Mouse (Mus musculus) adrenal gland, postnatal 25 days (tissue): ENCODE measurements around the gene Sfxn2. TPM values are rescaled to one million over a fixed set of nuclear protein-coding genes. Genes with fewer than 3 reads are reported as not detected.

Experiments used
- DNase-seq: peaks from one replicate; pipeline ENCODE4 v3.0.0; 2021; ENCODE audit warnings: mixed read lengths
- long read RNA-seq: library from polyadenylated mRNA; stranded (forward); transcript quantifications from one replicate; pipeline ENCODE4 v2.0.0, GENCODE M21; 2021
- total RNA-seq: library from RNA; stranded (reverse); gene quantifications from 2 replicates; pipeline ENCODE4 v1.2.3, GENCODE M21; 2021

Sfxn2 gene
- total RNA-seq = 8.0 and 12.7 TPM in 2 replicates
- long read RNA-seq, transcript Sfxn2-201 (12 exons, 3,205 nt) = major isoform, 21 of 31 reads
- long read RNA-seq, partial matches to known transcripts = 2 of 31 reads
- long read RNA-seq, other reads (novel, unspliced or antisense) = 8 of 31 reads

DNA sequence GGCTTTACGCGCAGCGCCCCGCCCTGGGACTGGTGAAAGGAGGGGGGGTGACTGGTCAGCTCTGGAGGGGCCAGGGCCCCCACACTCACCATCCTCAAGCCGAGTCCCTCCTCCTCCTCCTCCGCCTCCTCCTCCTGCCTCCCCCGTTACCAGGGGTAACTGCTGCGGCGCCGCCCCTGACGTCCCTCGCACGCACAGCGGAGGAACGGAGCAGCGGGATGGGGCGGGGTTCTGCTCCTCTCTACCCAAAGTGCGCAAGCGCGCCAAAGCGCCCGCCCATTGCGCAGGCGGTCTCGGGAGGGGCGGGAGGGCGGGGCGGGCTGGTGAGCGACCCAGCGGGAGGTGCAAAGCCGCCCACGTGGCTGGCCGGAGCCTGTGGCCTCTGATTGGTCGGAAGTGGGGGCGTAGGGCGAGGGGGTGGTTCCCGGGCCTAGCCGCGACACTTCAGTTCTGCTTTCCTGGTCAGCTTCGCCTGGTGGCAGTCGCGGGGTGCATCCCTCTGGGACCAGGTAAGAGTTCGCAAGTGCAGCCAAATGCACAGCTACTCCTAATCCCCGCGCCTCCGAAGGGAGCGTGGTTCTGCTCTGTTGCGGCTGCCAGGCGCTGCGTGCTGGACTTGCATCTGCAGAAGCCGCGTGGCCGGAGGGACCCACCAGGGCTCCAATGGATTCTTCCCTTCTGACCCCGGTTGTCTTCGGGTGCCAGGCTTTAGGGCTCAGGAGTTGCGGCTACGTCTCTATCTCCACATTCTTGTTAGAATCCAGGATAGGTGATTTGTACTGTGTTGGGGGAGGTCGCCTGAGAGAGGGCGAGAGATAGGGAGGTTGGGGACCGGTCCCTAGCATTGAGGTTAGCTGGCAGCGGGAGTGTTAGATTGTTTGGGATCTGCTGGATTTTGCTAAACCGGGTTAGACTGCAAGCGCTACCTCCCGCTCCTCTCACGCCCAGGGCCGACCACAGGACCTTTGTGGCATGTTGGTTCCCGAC is at the start of gene Sfxn2, which contains the start of gene Arl3:
TSS of gene Sfxn2 (plus strand) at position 415 of the 987 bp plus-strand sequence.
TSS of gene Arl3 (minus strand) at position 248 of the 987 bp plus-strand sequence.
- DNase-seq = peak; percentile 96

DNA sequence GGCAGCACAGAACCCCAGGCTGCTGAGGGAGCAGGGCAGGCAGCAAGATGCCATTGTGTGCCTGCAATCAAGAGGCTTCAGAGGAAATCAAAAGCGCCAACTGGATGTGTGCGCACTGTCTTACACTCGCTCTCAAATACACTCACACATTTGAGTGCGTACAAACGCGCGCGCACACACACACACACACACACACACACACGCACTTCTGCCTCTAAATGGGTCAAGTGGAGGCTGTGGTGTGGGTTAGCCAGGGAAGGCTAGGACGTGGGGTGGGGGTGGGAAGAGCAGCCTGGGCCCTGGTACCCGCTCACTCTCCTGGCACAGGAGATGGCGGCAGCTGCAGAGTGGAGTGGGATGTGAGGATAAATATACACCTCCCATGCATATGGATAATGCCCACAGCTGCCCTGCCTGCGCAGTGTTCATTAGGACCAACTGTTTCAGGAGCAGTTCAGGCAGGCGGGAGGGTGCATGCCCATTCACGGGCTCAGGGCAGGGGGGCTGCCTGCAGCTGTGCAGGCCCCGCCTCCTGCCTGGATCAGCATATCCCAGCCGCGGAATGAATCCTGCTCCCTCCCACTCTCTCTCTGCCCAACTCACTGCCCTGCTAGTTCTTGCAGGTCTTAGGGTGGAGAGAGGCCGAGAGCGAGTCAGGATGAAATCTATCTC is 49.5 kb upstream of the Sfxn2 start:
- DNase-seq = peak; percentile 67

DNA sequence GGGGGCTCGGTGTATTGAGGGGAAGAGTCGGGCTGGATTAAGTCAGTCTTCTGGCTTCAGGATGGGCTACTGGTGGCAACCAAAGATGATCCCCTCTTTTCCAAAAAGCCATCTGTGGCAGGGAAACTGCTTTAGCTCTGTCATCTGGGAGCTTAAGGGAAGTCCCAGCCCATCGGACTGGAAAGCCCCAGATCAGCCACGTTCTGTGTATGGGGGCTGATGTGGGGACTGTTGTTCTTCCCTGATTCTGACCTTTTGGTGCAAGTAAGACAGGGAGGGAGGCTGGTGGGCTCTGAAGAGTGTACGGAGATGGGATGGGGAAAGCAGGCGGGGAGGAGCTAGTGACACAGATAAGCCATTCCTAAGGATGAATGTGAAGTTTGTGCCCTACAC is 49.0 kb upstream of the Sfxn2 start:
- no peak for DNase-seq

DNA sequence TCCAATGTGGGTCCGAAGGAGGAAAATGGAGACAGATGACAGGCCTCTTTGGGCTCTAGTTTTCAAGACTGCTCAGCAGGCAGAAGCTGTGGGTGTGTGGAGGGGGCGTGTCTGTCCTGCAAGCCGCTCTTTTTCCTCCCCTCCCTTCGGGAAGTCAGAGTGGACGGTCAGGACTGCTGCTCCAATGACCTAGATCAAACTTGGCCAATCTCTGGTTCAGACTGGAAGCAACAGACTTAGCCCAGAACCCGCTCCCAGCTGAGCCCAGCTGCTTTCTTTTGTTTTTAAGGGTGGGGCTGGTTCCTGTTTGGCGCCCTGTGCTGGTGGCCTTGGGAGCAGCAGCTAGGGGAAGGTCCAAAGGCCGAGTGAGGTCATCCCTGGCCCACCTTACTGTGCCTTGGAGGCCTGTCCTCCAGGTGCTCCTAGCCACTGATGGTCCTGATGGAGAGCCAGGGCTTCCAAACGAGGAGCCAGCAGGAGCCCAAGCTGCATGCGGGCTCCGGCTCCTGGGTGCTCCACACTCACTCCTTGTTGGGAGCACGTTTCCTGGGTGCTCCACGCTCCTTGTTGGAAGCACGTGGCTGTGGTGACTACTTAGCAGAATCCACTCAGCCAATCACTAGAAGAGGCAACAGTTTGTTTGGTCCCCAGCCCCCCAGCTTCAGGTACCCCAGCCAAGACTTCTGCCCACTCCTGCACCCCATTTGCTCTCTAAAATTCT is 48.4 kb upstream of the Sfxn2 start:
- no peak for DNase-seq

DNA sequence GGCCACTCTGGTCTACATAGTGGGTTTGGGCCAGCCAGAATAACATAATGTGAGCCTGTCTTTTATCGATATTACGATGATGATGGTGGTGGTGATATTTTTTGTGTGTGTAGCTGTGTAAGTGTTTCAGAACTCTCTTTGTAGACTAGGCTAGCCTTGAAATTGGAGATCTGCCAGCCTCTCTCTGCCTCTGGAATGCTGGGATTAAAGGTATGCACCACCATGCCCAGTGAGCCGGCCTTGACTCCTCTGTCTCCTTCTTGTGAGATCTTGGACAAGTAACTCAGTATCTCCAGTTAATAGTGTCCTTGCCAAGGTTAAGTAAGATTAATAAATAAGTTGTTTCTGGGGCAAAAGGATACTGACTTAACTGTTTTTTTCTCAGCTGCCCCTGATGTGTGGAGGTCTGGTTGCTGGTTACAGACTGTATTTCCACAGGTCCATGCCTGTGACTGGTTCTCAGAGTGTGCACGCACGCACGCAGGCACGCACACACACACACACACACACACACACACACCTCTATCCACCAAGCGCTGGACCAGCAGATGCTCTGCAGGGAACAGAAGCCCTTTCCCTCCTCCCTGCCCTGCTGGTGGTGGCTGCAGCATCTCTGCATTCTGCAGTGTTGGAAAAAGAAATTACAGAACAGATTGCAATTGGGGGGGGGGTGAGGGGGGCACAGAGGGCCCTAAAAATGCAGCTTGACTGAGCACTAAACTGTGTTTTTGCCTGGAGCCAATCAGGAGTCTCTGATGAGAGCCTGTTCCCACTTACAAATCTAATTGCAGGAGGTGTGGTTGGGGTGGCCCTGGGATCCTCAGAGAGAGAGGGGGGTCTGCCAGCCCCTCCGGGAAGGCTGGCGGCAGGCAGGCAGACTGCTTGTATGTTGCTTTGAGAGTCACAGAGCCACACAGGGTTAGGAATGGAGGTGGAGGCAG is 47.2 kb upstream of the Sfxn2 start:
- no peak for DNase-seq

DNA sequence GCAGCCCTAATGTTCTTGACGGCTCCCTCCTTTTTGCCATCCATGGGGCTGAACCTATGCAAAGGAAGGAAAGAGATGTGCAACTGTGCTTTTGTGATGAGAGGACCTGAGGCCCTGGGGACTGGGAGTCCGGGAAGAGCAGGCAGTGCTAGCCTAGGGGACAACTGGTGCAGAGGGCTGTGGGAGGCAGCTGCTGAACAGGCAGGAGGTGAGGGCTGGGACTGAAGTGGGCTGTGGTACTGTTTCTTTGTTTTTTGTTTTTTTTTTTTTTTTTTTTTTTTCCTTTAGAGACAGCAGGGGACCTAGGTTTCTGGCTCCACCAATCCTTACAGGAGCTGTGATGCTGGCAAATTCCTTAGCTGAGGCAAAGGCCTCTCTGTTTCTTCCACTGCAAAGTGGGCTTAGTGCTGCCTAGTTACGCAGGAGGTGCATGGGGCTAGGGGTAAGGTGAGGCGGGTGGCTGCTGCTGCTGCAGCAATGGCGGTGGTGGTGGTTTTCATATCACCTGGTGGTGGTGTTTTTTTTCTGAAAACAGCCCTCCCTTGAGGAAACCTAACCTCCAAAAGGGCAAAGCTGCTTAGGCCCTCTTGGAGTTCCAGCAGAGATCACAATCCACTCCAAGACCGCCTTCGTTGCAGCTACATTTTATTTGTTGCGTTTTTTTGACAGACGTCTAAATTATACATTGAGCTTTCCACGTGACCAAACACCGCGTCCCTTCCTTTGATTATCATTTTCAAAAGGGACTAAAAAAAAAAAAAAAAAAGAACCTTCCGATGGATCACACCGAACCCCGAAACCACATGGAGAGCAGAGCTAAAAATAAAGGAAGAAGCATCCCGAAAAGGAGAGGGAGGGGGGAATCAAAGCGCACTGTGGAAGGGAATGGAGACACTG is 45.3 kb upstream of the Sfxn2 start:
- no peak for DNase-seq

DNA sequence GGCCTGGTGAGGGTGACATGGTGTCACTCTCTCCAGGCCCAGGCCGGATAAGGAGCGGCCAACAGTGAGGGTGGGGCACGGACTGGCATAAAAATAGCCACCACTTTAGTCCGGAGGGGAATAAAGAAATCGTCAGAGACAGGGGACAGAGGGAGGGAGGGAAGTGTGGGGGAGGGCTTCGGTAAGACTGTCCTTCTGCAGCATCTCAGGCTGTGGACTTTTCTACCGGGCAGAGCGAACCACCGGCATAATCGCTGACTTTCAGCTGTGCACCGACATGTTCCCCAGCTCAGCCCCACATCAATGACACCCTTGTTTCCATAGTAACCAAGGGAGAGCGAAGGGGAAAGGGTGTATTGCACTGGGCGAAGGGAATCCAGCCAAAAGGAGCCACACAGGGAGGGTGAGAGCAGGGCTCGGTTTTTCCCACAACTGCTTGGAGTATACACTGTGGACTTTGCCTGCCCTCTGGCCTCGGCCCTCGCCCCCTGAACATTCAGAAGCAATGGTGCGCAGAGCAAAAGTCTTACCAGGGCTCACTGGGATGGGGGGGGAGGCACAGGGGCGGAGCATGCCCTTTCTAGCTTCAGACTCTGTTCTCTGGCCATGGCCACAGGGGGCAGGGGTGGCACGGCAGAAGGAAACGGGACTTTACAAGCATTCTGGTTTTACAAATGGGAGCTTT is 44.5 kb upstream of the Sfxn2 start:
- peak; percentile 67 for DNase-seq

DNA sequence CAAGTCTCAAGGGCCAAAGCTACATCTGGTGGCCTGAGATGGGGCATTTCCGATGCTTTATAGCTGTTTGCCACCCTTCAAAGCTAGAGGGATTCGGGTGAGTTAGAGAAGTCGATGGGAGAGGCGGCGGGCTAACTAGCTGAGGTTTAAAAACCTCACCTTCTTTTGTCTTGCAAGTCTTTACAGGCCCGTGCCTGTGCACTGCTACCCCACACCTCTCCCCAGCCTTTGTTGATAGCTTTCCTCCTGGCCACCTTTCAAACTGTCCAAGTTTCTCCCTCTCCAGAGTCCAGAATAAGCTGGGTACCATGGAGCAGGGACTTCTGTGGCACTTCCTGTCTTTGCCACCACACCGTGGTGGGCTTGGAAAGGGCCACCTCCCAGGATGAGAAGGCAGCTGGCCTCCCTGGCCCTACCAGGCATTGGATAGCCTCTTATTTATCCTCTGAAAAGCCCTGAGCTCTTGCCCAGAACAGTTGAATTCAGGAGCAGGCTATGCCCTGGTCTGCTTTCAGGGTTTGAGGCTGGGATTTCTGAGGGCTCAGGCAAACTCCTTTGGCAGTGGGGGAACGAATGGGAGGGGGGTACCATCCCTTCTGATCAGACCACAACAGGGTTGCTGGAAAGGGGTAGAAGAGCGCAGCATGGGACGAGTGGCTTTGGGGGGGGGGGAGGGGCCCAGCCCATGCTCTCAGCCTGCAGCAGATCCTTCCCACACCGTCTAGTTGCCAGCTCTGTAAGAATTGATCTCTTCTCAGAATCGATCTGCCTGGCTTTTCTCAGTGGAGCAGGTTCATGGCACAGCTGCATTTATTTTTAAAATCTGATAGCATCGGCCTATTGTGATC is 43.3 kb upstream of the Sfxn2 start:
- DNase-seq = no peak

DNA sequence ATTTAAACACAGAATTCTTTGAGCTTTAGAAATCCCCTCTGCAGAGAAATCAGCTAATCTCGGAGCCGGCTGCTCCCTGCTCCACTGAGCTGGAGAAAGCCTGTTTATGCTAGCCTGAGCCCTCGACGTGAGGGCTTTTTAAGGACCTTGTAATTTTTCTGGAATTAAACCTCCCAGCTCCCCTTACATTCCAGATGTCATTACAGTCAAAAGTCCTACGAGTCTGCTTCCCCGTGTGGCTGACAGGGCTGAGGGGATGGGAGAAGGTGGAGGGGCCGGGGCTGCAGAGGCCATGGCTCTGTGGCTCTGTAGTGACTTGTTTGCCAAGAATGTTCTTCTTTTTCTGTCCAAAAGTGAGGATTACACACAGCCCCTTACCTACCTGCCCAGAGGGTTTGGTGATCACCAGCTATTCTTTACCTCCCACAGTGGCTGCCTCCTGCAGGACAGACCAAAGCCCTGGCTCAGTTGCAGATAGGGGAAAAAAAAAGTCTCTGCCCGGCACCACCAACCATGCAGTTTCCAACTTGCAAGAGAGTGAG is 42.6 kb upstream of the Sfxn2 start:
- no peak for DNase-seq

DNA sequence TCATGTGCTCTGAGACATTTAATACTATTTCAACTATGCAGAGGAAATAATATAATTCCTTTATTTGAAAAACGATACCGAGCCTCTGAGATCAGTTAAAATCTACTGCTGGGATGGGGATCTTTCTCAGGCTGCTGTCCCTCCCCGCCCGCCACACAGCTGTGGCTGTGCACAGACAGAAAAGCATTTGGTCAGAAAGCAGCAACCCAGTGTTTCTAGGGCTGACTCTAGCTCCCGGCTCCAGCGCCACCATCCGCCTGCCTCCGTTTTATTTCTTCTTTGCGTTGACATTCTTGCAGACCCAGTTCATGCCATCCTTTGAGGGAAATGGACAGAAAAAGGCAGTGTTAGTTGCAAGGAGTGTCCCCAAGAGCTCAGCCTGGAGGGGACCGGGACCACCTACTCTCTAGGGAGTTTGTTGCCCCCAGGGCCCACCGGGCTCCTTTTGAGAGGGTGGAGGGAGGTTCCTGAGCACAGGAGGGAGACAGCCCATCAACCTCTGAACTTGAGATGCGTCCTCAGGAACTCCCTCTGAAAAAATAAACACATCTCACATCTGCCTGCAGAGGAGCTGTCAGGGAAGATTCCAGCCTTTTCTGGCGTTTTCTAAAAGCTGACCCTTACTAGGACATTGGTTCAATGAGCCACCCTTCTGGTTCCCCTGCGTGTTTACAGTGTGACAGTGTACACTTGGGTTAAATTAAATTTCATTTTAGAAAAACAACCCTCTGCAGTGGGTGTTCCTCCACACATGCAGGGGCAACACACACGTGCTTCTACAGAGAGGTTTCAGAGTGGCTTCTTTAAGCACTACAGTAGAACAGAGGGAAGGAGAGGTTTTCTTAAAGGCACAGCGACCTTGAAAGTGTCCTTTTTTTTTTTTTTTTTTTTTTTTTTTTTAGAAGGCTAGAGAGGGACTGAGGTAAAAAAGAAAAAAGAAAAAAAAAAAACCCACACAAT is 41.8 kb upstream of the Sfxn2 start:
- DNase-seq = no peak

DNA sequence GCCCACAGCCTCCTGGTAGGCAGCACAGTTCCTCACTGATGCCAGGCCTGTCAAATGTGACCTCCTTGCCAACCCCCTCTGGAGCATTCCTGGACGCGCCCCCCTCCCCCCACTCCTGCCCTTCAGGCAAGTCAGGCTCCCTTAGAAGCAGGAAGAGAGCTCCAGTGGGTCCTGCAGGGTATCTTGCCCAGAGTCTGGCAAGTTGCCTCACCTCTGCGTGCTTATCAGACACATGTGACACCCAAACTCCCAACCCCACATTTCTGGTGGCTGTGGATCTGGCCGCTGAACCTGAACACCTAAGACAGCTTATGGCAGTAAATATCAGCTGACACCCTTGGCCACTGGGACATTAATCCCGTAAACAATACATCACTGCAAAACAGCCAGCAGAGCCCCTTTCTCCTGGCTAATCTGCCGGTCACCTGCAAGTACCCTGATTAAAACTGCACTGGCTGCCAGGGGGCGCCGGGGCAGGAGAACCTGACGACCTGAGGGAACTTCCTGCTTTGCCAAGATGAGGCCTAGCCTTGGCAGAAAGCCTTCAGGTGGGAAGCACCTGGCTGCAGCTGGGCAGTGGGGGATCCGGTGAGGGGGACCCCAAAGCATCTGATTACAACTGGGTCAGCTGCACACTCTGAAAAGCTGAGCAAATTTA is 41.0 kb upstream of the Sfxn2 start:
- DNase-seq = no peak

DNA sequence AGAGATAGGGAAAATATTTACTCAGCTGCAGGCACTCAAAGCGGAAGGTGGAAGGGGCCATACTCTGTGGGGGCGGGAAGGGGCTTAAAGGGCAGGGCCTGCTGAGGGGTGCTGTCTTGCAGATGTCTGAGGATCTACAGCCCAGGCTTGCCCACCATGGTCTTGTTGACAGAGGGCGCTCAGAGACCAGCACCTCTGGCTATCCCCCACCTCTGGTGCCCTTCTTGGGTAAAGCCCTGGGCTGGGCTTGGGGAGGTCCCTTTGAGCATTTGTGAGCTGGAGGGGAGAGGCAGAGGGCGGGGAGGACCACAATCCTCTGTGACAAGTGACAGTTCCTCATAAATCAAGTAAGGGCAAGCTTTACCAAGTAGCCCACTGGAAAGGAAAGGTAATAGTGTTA is 40.1 kb upstream of the Sfxn2 start:
- no peak for DNase-seq

DNA sequence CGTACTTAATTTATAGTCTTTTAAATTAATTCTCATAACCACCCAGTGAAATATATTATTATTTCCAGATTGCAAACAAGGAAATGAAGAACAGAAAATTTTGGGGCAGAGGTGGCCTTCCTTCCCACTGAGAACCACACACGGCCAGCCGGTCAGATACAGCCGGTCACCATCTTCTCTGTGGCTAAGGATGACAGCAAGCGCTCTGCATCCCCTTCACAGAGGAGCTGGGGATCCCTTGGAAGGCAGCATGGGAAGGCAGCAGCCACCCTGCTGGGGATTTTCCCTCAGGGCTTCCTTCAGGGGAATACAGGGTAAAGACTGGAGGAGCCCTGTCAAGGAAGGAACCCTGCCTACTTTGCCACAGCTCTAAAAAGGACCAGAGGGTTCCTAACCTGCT is 39.6 kb upstream of the Sfxn2 start:
- no peak for DNase-seq

DNA sequence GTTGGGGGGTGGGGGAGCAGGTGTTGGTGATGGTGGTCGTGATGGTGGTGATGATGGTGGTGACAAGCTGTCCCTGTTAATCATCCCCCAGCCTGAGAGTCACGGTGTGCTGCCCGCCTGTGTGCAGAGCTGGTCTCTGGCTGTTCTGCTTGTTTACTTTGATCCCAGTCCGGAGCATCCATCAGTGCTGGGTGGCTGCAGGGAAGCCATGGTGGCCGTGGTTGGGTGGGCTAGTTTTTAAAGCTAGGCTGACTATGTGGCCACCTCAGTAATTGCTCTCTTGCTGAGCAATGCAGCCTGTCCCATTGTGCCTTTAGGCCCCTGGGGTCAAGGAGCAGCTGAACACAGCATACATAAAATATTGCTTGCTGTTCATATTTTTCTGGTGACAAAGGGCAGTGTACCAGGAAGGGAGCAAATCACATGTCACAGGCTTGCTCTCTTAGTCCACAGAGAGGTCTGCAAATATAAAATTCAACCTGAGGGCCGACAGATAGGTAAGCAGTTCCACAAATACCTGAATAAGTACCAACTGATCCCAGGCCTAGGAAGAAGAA is 38.5 kb upstream of the Sfxn2 start:
- DNase-seq = no peak

DNA sequence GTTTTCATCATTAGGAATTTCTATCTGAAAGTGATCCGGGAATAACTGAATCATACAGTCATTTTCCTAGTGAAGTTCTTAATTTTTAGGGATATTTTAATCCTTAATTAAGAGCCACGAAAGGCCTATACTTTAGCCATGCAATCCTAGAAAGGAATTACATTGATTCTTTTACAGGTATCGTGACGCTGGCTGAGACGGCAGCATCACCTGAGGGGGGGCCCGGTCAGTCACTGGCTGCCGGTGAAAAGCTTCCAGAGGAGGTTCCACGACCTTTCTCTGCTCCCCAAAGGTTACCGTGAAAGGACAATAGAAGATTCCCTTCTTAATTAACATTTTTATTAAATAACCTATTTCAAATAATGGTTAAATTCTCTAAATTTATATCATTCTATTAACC is 35.8 kb upstream of the Sfxn2 start:
- DNase-seq = no peak

DNA sequence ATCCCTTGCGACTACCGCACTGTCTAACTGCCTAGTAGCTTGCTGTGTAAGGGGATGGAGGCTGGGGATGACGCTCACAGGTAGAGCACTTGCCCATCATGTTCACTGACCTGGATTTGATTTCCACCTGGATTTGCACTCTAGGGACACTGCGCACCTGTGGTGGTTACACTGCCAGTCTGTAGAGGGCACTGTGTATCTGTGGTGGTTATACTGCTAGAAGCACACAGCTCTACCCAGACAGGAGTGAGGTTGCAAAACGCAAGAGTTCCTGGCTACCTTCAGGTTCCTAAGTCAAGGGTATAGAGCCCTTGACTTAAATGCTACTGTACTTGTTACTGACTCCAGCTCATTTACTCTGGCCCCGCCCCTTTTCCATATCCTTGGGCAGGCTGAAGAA is 35.0 kb upstream of the Sfxn2 start:
- DNase-seq = no peak
